Mouse (Mus musculus): ENCODE results near the gene Heyl. TPM values are rescaled to one million over a fixed set of nuclear protein-coding genes. Genes with fewer than 3 reads are reported as not detected.
"Not testable (repeated sequence)": the region's sequence is repeated elsewhere in the genome, so short reads cannot be mapped to it uniquely, and the experiment has no call there.

Heyl gene
- polyA plus RNA-seq, 1 experiment: 0.61 TPM

DNA sequence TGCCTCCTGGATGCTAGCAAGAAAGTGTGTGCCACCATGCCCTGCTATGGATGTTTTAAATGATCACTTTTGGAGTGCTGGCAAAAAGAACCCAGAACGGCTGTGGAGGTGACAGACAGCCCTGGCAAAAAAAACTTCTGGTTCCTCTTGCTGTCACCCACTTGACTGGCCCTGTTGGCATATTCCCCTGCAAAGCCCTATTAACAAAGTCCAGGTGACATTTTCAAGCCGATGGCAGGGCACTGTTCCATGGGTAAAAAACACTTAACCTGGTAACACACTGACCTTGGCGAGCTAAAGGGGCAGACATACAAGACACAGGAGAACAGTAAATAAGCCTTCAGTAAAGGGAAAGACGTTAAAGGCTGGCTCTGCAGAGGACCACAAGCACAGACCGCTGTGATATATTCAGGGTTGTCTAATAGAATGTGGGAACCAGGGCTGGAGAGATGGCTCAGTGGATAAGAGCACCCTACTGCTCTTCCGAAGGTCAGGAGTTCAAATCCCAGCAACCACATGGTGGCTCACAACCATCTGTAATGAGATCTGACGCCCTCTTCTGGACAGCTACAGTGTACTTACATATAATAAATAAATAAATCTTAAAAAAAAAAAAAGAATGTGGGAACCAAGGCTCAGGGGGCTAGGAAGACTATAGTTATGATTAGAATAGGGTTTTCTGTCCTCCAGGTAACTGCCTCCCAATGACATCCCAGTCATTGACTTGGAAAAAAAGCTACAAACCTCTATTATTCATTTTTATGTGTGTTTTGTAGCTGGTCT lies 60.5 kb downstream of the Heyl start:
- Histone ChIP-seq H3K79me2 (ENCODE audit: control insufficient read depth, insufficient read depth) (peaks cover 33% of the 10 kb centered on the region), H3ac (ENCODE audit: control insufficient read depth, insufficient read length, low read depth) (no peak overlapping the region), H3K27me3 (ENCODE audit: control insufficient read depth, insufficient read depth, insufficient read length) (no peaks in the 10 kb centered on the region), H3K4me3 (ENCODE audit: insufficient read depth, poor library complexity, severe bottlenecking) (no peak overlapping the region), H3K36me3 (ENCODE audit: control insufficient read depth, insufficient read depth) (peaks cover 94% of the 10 kb centered on the region), H3K79me3 (ENCODE audit: low read depth) (peaks cover 3% of the 10 kb centered on the region)
- no peak for TF ChIP-seq MAX (IDR thresholded peaks at IDR 0.05)
- TF ChIP-seq USF1 (IDR thresholded peaks at IDR 0.05; ENCODE audit: low read depth): no peak
- no peak for TF ChIP-seq FOSL1 (IDR thresholded peaks at IDR 0.05; ENCODE audit: insufficient read depth, low read length, poor library complexity, severe bottlenecking)
- TF ChIP-seq MYOD1 (IDR thresholded peaks at IDR 0.05; ENCODE audit: control insufficient read depth, insufficient read length, low read depth): no peak
- TF ChIP-seq CEBPB (IDR thresholded peaks at IDR 0.05; ENCODE audit: low read depth): no peak
- no peak for TF ChIP-seq CTCF (IDR thresholded peaks at IDR 0.05; ENCODE audit: control insufficient read depth, insufficient read depth, insufficient read length)
- TF ChIP-seq MYOG (IDR thresholded peaks at IDR 0.05; ENCODE audit: control insufficient read depth, extremely low read depth, insufficient read length): no peak

DNA sequence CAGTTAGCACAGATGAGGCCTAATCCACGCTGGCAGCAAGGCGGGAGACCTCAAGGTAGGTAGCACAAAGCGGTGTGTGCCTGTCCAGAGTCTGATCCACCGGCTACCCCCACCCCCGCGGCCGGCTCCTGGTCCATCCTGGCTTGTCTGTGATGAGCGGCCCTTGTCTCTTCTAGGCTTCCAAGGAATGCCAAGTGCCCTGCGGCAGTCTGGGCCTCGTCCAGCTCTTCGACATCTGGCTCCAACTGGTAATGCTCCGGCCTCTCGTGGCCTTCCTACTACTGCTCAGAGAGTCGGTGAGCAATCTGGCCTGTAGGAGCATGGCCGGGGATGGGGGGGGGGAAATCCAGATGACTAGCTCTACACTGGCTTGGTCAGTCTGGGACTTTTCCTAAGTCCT lies 61.7 kb downstream of the Heyl start:
- not testable (repeated sequence) for H3K79me3 ChIP-seq (ENCODE audit: low read depth); H3ac ChIP-seq (ENCODE audit: control insufficient read depth, insufficient read length, low read depth)

DNA sequence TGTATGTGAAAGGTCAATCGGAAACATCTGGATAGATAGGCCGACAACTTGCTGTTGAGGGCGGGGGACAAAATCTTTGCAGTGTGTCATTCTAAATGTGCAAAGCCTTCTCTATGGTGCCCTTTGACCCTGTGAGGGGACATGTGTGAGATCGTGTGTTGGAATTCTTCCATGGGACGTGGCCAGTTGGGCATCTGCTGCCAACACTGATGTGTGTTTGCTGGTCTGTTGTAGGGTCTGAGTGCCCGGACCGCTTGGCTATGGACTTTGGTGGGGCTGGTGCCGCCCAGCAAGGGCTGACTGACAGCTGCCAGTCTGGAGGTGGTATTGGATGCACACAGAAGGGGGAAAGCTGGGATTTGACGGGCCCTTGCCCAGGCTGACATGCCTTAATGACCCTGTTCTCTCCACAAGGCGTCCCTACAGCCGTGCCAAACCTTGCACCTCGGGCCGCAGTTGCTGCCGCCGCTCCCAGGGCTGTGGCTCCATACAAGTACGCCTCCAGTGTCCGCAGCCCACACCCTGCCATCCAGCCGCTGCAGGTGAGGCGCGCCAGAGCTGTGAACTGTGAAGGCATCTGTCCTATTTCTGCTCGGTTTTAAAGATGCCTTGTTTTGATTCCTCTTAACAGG lies 62.3 kb downstream of the Heyl start:
- TF ChIP-seq MYOD1 (IDR thresholded peaks at IDR 0.05; ENCODE audit: control insufficient read depth, insufficient read length, low read depth): no peak
- peaks cover 3% of the 10 kb centered on the region for H3K79me3 ChIP-seq (ENCODE audit: low read depth)
- no peak overlapping the region for H3ac ChIP-seq (ENCODE audit: control insufficient read depth, insufficient read length, low read depth)
- no peak overlapping the region for H3K4me3 ChIP-seq (ENCODE audit: insufficient read depth, poor library complexity, severe bottlenecking)
- H3K27me3 ChIP-seq (ENCODE audit: control insufficient read depth, insufficient read depth, insufficient read length): no peaks in the 10 kb centered on the region
- peaks cover 21% of the 10 kb centered on the region for H3K79me2 ChIP-seq (ENCODE audit: control insufficient read depth, insufficient read depth)
- H3K36me3 ChIP-seq (ENCODE audit: control insufficient read depth, insufficient read depth): peaks cover 96% of the 10 kb centered on the region

More for the DNA sequence above, 61.7 kb downstream of the Heyl start:
- Histone ChIP-seq H3K36me3 (ENCODE audit: control insufficient read depth, insufficient read depth) (peaks cover 94% of the 10 kb centered on the region), H3K79me2 (ENCODE audit: control insufficient read depth, insufficient read depth) (peaks cover 23% of the 10 kb centered on the region)
- H3K27me3 ChIP-seq (ENCODE audit: control insufficient read depth, insufficient read depth, insufficient read length); H3K4me3 ChIP-seq (ENCODE audit: insufficient read depth, poor library complexity, severe bottlenecking): not testable (repeated sequence)

DNA sequence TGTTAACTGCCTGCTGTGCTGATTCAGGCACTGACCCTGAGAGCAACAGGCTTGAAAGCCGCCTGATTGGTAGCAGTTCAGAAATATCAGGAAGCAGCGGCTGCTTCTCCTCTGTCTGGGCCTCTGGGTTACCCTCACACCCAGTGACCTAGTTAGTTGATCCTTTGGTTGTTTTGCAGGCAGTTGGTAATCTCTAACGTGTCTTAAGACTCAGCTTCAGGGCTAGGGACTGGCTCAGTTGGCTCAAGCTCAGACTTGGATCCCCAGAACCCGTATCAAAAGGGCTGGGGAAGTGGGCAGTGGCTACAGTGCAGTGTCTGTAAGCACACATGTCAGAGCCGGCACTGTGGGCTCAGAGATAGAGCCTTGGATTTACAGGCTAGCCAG lies 62.8 kb downstream of the Heyl start:
- H3K79me2 ChIP-seq (ENCODE audit: control insufficient read depth, insufficient read depth): peaks cover 16% of the 10 kb centered on the region
- H3K27me3 ChIP-seq (ENCODE audit: control insufficient read depth, insufficient read depth, insufficient read length): no peaks in the 10 kb centered on the region
- H3K4me3 ChIP-seq (ENCODE audit: insufficient read depth, poor library complexity, severe bottlenecking): no peak overlapping the region
- peaks cover 3% of the 10 kb centered on the region for H3K79me3 ChIP-seq (ENCODE audit: low read depth)
- TF ChIP-seq USF1 (IDR thresholded peaks at IDR 0.05; ENCODE audit: low read depth) (no peak), CEBPB (IDR thresholded peaks at IDR 0.05; ENCODE audit: low read depth) (no peak), CTCF (IDR thresholded peaks at IDR 0.05; ENCODE audit: control insufficient read depth, insufficient read depth, insufficient read length) (no peak), MAX (IDR thresholded peaks at IDR 0.05) (no peak), FOSL1 (IDR thresholded peaks at IDR 0.05; ENCODE audit: insufficient read depth, low read length, poor library complexity, severe bottlenecking) (no peak), MYOD1 (IDR thresholded peaks at IDR 0.05; ENCODE audit: control insufficient read depth, insufficient read length, low read depth) (no peak), MYOG (IDR thresholded peaks at IDR 0.05; ENCODE audit: control insufficient read depth, extremely low read depth, insufficient read length) (no peak)
- peaks cover 96% of the 10 kb centered on the region for H3K36me3 ChIP-seq (ENCODE audit: control insufficient read depth, insufficient read depth)
- no peak overlapping the region for H3ac ChIP-seq (ENCODE audit: control insufficient read depth, insufficient read length, low read depth)

DNA sequence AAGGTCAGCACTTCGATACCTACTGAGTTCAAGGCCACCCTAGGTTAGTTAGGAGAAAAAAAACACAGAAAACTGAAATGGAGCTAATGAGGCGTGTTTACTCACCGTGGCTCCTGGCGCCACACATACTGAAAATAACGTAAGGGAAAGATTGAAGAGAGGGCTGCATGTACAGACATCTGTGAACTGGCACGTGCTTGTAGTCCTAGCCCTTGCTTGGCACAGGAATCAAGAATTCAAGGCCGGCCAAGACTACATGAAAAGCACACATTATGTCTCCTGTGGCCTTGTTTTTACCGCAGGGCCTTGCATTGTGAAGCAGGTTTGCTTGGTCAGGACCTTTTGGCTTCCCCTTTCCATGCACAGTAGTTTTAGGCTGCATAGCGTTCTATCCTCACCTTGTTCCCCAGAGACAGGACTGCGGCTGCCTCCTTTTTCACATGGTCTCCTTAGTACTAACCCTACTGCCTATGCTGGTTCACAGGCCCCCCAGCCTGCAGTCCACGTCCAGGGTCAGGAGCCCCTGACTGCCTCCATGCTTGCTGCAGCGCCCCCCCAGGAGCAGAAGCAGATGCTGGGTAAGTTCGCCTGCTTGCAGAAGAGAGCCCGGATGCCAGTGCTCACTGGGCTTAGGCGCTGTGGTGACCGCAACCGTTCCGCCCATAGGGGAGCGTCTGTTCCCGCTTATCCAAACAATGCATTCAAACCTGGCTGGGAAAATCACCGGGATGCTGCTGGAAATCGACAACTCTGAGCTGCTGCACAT lies 64.0 kb downstream of the Heyl start:
- H3K36me3 ChIP-seq (ENCODE audit: control insufficient read depth, insufficient read depth): peaks cover 96% of the 10 kb centered on the region
- H3K79me3 ChIP-seq (ENCODE audit: low read depth): peaks cover 3% of the 10 kb centered on the region
- TF ChIP-seq MYOD1 (IDR thresholded peaks at IDR 0.05; ENCODE audit: control insufficient read depth, insufficient read length, low read depth): no peak
- TF ChIP-seq MYOG (IDR thresholded peaks at IDR 0.05; ENCODE audit: control insufficient read depth, extremely low read depth, insufficient read length): no peak
- TF ChIP-seq MAX (IDR thresholded peaks at IDR 0.05): no peak
- TF ChIP-seq CEBPB (IDR thresholded peaks at IDR 0.05; ENCODE audit: low read depth): no peak
- TF ChIP-seq CTCF (IDR thresholded peaks at IDR 0.05; ENCODE audit: control insufficient read depth, insufficient read depth, insufficient read length): no peak
- no peak for TF ChIP-seq FOSL1 (IDR thresholded peaks at IDR 0.05; ENCODE audit: insufficient read depth, low read length, poor library complexity, severe bottlenecking)
- TF ChIP-seq USF1 (IDR thresholded peaks at IDR 0.05; ENCODE audit: low read depth): no peak

More for the DNA sequence above, 64.0 kb downstream of the Heyl start:
- Histone ChIP-seq H3K27me3 (ENCODE audit: control insufficient read depth, insufficient read depth, insufficient read length) (no peaks in the 10 kb centered on the region), H3K4me3 (ENCODE audit: insufficient read depth, poor library complexity, severe bottlenecking) (no peak overlapping the region), H3K79me2 (ENCODE audit: control insufficient read depth, insufficient read depth) (peaks cover 4% of the 10 kb centered on the region), H3ac (ENCODE audit: control insufficient read depth, insufficient read length, low read depth) (no peak overlapping the region)
